26 mouse cellular contexts compared by ENCODE assay signal in genomic region chr15:91924542-91924941, GRCm38 (mm10).
DNase-seq lines count a peak whose midpoint lies in the region; ATAC-seq and TF ChIP-seq lines count a peak whose summit lies in the region.
"Had no signal": no experiment of that assay in that cellular context is flagged by ENCODE, and none has a peak within 500 bp of the region (broad histone marks: within the 10 kb centered on the region; RNA-seq: fewer than 3 reads in every experiment).

No protein-coding gene starts in this region.

- no peaks in the 10 kb centered on the region for H3K36me3 ChIP-seq in midbrain, postnatal 0 days (ENCODE audit: insufficient read depth, low read length)
- H3K36me3 ChIP-seq in midbrain, embryonic 10.5 days, result no peaks in the 10 kb centered on the region
- H3K36me3 ChIP-seq in heart, adult 2 months (ENCODE audit: control insufficient read depth, insufficient read depth, low read length), result no peaks in the 10 kb centered on the region
- H3K36me3 ChIP-seq: embryonic facial prominence, embryonic 12.5 days; embryonic facial prominence, embryonic 15.5 days; heart, embryonic 10.5 days; heart, embryonic 13.5 days; hindbrain, embryonic 12.5 days; hindbrain, embryonic 15.5 days; intestine, embryonic 15.5 days had no signal

- H3K9me3 ChIP-seq in midbrain, postnatal 0 days (ENCODE audit: low read length), result no peaks in the 10 kb centered on the region
- H3K9me3 ChIP-seq in midbrain, embryonic 10.5 days (replicated peaks), result no peaks in the 10 kb centered on the region
- H3K9me3 ChIP-seq: embryonic facial prominence, embryonic 12.5 days; embryonic facial prominence, embryonic 15.5 days; heart, embryonic 10.5 days; heart, embryonic 13.5 days; hindbrain, embryonic 12.5 days; hindbrain, embryonic 15.5 days; intestine, embryonic 15.5 days had no signal

- TF ChIP-seq EP300 in heart, adult 2 months (IDR thresholded peaks at IDR 0.05; ENCODE audit: insufficient read depth, low read depth, low read length), result no peak

- no peaks in the 10 kb centered on the region for H3K27me3 ChIP-seq in midbrain, postnatal 0 days (ENCODE audit: insufficient read depth, low read length)
- H3K27me3 ChIP-seq in midbrain, embryonic 10.5 days (ENCODE audit: low read depth, poor library complexity, severe bottlenecking), result no peaks in the 10 kb centered on the region
- H3K27me3 ChIP-seq in heart, adult 2 months (ENCODE audit: control insufficient read depth, insufficient read depth, low read length), result no peaks in the 10 kb centered on the region
- H3K27me3 ChIP-seq: embryonic facial prominence, embryonic 12.5 days; embryonic facial prominence, embryonic 15.5 days; heart, embryonic 13.5 days; hindbrain, embryonic 12.5 days; hindbrain, embryonic 15.5 days; intestine, embryonic 15.5 days had no signal

- no peak overlapping the region for H3K27ac ChIP-seq in layer of hippocampus, adult 2 months
- no peak overlapping the region for H3K27ac ChIP-seq in midbrain, postnatal 0 days (ENCODE audit: low read depth, low read length)
- no peak overlapping the region for H3K27ac ChIP-seq in midbrain, embryonic 10.5 days (replicated peaks)
- no peak overlapping the region for H3K27ac ChIP-seq in cortical plate, adult 2 months (ENCODE audit: insufficient read depth, low read length)
- no peak overlapping the region for H3K27ac ChIP-seq in heart, adult 2 months
- H3K27ac ChIP-seq: embryonic facial prominence, embryonic 12.5 days; embryonic facial prominence, embryonic 15.5 days; heart, embryonic 10.5 days; heart, embryonic 13.5 days; hindbrain, embryonic 12.5 days; hindbrain, embryonic 15.5 days; intestine, embryonic 15.5 days had no signal

- H3K9ac ChIP-seq in midbrain, postnatal 0 days (replicated peaks; ENCODE audit: low read length, poor library complexity, severe bottlenecking), result no peak overlapping the region
- H3K9ac ChIP-seq in heart, adult 2 months (ENCODE audit: low read depth, low read length), result no peak overlapping the region
- H3K9ac ChIP-seq: embryonic facial prominence, embryonic 12.5 days; embryonic facial prominence, embryonic 15.5 days; heart, embryonic 13.5 days; hindbrain, embryonic 12.5 days; hindbrain, embryonic 15.5 days; intestine, embryonic 15.5 days had no signal

- no peak for DNase-seq in frontal cortex, adult 2 months (ENCODE audit: extremely low spot score in 1 of 2, low spot score in 1 of 2)
- DNase-seq in layer of hippocampus, adult 2 months (ENCODE audit: low spot score in 2 of 2), result no peak
- DNase-seq in layer of hippocampus, adult 18-20 months (ENCODE audit: low spot score in 2 of 2), result no peak
- peak; percentile 52 for DNase-seq in midbrain, postnatal 0 days (ENCODE audit: low spot score)
- no peak for DNase-seq in midbrain, embryonic 10.5 days (ENCODE audit: low spot score)
- DNase-seq in heart, adult 2 months, result no peak
- DNase-seq: adrenal gland, adult 8-10 months; adrenal gland, postnatal 25 days; cerebellum, adult 11-12 months; cerebellum, adult 8-10 months; cerebellum, postnatal 14 days; gastrocnemius, postnatal 25 days; heart, adult 18-20 months; heart, postnatal 14 days; heart, postnatal 4 days had no signal

- H3K79me2 ChIP-seq in heart, adult 2 months (replicated peaks; ENCODE audit: control insufficient read depth, insufficient read depth, low read length), result no peaks in the 10 kb centered on the region

- WGBS in midbrain, postnatal 0 days, result 72% methylated on average over 4 of the region's 4 CpGs
- 90% methylated on average over 4 of the region's 4 CpGs for WGBS in midbrain, embryonic 10.5 days
- WGBS in heart, adult 2 months, result 62% methylated on average over 4 of the region's 4 CpGs

- no peaks in the 10 kb centered on the region for H3K4me1 ChIP-seq in midbrain, postnatal 0 days (ENCODE audit: insufficient read depth, low read length)
- H3K4me1 ChIP-seq in midbrain, embryonic 10.5 days, result no peaks in the 10 kb centered on the region
- H3K4me1 ChIP-seq in cortical plate, adult 2 months (ENCODE audit: control insufficient read depth, insufficient read depth, low read length), result no peaks in the 10 kb centered on the region
- no peaks in the 10 kb centered on the region for H3K4me1 ChIP-seq in heart, adult 2 months (ENCODE audit: control insufficient read depth, insufficient read depth, low read length)
- H3K4me1 ChIP-seq: embryonic facial prominence, embryonic 12.5 days; embryonic facial prominence, embryonic 15.5 days; heart, embryonic 10.5 days; heart, embryonic 13.5 days; hindbrain, embryonic 12.5 days; intestine, embryonic 15.5 days had no signal

- peak; percentile 57; the same call in 1 of the 2 replicates for ATAC-seq in frontal cortex, adult (ENCODE audit: low TSS enrichment)
- ATAC-seq in midbrain, postnatal 0 days (ENCODE audit: low FRiP score), result no peak
- ATAC-seq: CD4-positive, CD25-positive, alpha-beta regulatory T cell, adult 4 months; forebrain, embryonic 14.5 days; intestine, embryonic 15.5 days had no signal

- TF ChIP-seq CTCF in layer of hippocampus, adult 2 months (conservative IDR thresholded peaks at IDR 0.05), result peak; percentile 54
- peak; percentile 66 for TF ChIP-seq CTCF in midbrain, postnatal 0 days (IDR thresholded peaks at IDR 0.05)
- 0 out of 2 replicates have a peak, but pooled peaks have one; percentile 2 for TF ChIP-seq CTCF in cortical plate, adult 2 months (IDR thresholded peaks at IDR 0.05; ENCODE audit: extremely low read depth, insufficient read depth, low read length)
- no peak for TF ChIP-seq CTCF in heart, adult 2 months (IDR thresholded peaks at IDR 0.05)

- no peak overlapping the region for H3K4me2 ChIP-seq in midbrain, postnatal 0 days (ENCODE audit: low read depth, low read length, poor library complexity, severe bottlenecking)
- H3K4me2 ChIP-seq: embryonic facial prominence, embryonic 12.5 days; embryonic facial prominence, embryonic 15.5 days; heart, embryonic 13.5 days; hindbrain, embryonic 12.5 days; hindbrain, embryonic 15.5 days; intestine, embryonic 15.5 days had no signal

- TF ChIP-seq POLR2A in cortical plate, adult 2 months (IDR thresholded peaks at IDR 0.05; ENCODE audit: extremely low read depth, insufficient read depth, low read length), result no peak
- no peak for TF ChIP-seq POLR2A in heart, adult 2 months (IDR thresholded peaks at IDR 0.05; ENCODE audit: insufficient read depth, low read depth, low read length)

- intact Hi-C loops in heart, adult 2 months (cut with DNase I), result no loop called here

- H3K4me3 ChIP-seq in layer of hippocampus, adult 2 months, result no peak overlapping the region
- no peak overlapping the region for H3K4me3 ChIP-seq in midbrain, postnatal 0 days (ENCODE audit: low read depth, low read length)
- H3K4me3 ChIP-seq in midbrain, embryonic 10.5 days, result no peak overlapping the region
- no peak overlapping the region for H3K4me3 ChIP-seq in cortical plate, adult 2 months (ENCODE audit: insufficient read depth, low read length)
- no peak overlapping the region for H3K4me3 ChIP-seq in heart, adult 2 months
- H3K4me3 ChIP-seq: embryonic facial prominence, embryonic 12.5 days; embryonic facial prominence, embryonic 15.5 days; heart, embryonic 10.5 days; heart, embryonic 13.5 days; hindbrain, embryonic 12.5 days; hindbrain, embryonic 15.5 days; intestine, embryonic 15.5 days had no signal
